19 mouse cellular contexts compared by ENCODE assay signal in the genomic region with DNA sequence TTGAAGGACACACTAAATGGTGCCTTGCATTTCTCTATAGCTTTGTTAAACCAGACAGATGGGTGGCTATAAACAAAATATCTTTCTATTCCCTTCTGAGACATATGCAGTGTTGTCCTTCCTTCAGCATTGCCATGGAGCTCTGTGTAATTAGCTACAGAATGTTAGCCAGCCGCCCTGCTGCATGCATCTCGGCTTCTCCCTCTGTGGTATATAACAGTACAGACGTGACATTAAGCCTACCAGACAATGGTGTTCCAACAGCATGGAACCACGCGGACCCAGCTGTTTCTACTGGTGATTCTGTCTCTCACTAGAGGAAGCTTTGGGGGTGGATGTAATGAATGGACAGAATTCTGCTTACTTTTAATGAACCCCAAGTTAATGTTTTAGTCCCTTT.
A peak's percentile ranks its signal among the peaks of the same experiment; 100 is the strongest.
DNase-seq lines count a peak whose midpoint lies in the region; ATAC-seq lines count a peak whose summit lies in the region.
"Had no signal": no experiment of that assay in that cellular context is flagged by ENCODE, and none has a peak within 500 bp of the region (broad histone marks: within the 10 kb centered on the region; RNA-seq: fewer than 3 reads in every experiment).

No protein-coding gene starts in this region.

- no peak overlapping the region for H3K4me3 ChIP-seq in forebrain, embryonic 15.5 days
- H3K4me3 ChIP-seq in forebrain, embryonic 12.5 days (replicated peaks) = no peak overlapping the region
- no peak overlapping the region for H3K4me3 ChIP-seq in neural tube, embryonic 13.5 days
- H3K4me3 ChIP-seq: hindbrain, embryonic 15.5 days had no signal

- H3K27me3 ChIP-seq in forebrain, embryonic 15.5 days = no peaks in the 10 kb centered on the region
- no peaks in the 10 kb centered on the region for H3K27me3 ChIP-seq in forebrain, embryonic 12.5 days
- H3K27me3 ChIP-seq in neural tube, embryonic 13.5 days = no peaks in the 10 kb centered on the region
- H3K27me3 ChIP-seq: hindbrain, embryonic 15.5 days had no signal

- 0 out of 2 replicates have a peak, but pooled peaks have one; percentile 29 for ATAC-seq in forebrain, embryonic 15.5 days (replicated peaks)
- no peak for ATAC-seq in forebrain, embryonic 12.5 days (ENCODE audit: low FRiP score)
- peak; percentile 47; the same call in 1 of the 2 replicates for ATAC-seq in neural tube, embryonic 13.5 days (ENCODE audit: low read depth)
- ATAC-seq: CD4-positive, CD25-positive, alpha-beta regulatory T cell, adult 4 months had no signal

- no peak overlapping the region for H3K9ac ChIP-seq in forebrain, embryonic 15.5 days (replicated peaks)
- no peak overlapping the region for H3K9ac ChIP-seq in forebrain, embryonic 12.5 days
- H3K9ac ChIP-seq in neural tube, embryonic 13.5 days = no peak overlapping the region
- H3K9ac ChIP-seq: hindbrain, embryonic 15.5 days had no signal

- peak; percentile 11 for DNase-seq in layer of hippocampus, adult 9-11 months
- no peak for DNase-seq in layer of hippocampus, postnatal 36 days
- DNase-seq in neural tube, embryonic 10.5 days (ENCODE audit: extremely low spot score, low spot score) = no peak
- no peak for DNase-seq in spleen, adult 12 weeks (ENCODE audit: low spot score)
- DNase-seq in adrenal gland, postnatal 4 days (ENCODE audit: low spot score in 2 of 2) = no peak
- DNase-seq: cerebellum, postnatal 10 days; heart, postnatal 14 days; kidney, adult 18-20 months; kidney, postnatal 14 days; lung, adult 2 months; lung, postnatal 36 days; thymus, adult 2 months had no signal

- no peaks in the 10 kb centered on the region for H3K4me1 ChIP-seq in forebrain, embryonic 15.5 days
- H3K4me1 ChIP-seq in forebrain, embryonic 12.5 days = no peaks in the 10 kb centered on the region
- H3K4me1 ChIP-seq in neural tube, embryonic 13.5 days (replicated peaks) = no peaks in the 10 kb centered on the region
- H3K4me1 ChIP-seq: hindbrain, embryonic 15.5 days had no signal

- no peak overlapping the region for H3K27ac ChIP-seq in forebrain, embryonic 15.5 days (replicated peaks)
- H3K27ac ChIP-seq in forebrain, embryonic 12.5 days = no peak overlapping the region
- no peak overlapping the region for H3K27ac ChIP-seq in neural tube, embryonic 13.5 days (replicated peaks)
- H3K27ac ChIP-seq: hindbrain, embryonic 15.5 days had no signal

- no peaks in the 10 kb centered on the region for H3K9me3 ChIP-seq in forebrain, embryonic 15.5 days
- no peaks in the 10 kb centered on the region for H3K9me3 ChIP-seq in forebrain, embryonic 12.5 days
- H3K9me3 ChIP-seq in neural tube, embryonic 13.5 days = no peaks in the 10 kb centered on the region
- H3K9me3 ChIP-seq: hindbrain, embryonic 15.5 days had no signal

- 42% methylated on average over 5 of the region's 5 CpGs for WGBS in forebrain, embryonic 15.5 days
- 66% methylated on average over 5 of the region's 5 CpGs for WGBS in forebrain, embryonic 12.5 days
- 57% methylated on average over 5 of the region's 5 CpGs for WGBS in neural tube, embryonic 13.5 days

- no peak overlapping the region for H3K4me2 ChIP-seq in forebrain, embryonic 15.5 days (replicated peaks)
- H3K4me2 ChIP-seq in forebrain, embryonic 12.5 days = no peak overlapping the region
- H3K4me2 ChIP-seq in neural tube, embryonic 13.5 days = no peak overlapping the region
- H3K4me2 ChIP-seq: heart, embryonic 11.5 days; hindbrain, embryonic 15.5 days had no signal

- H3K36me3 ChIP-seq in forebrain, embryonic 15.5 days = no peaks in the 10 kb centered on the region
- H3K36me3 ChIP-seq in forebrain, embryonic 12.5 days (replicated peaks) = no peaks in the 10 kb centered on the region
- H3K36me3 ChIP-seq in neural tube, embryonic 13.5 days = no peaks in the 10 kb centered on the region
- H3K36me3 ChIP-seq: G1E; hindbrain, embryonic 15.5 days had no signal
